Mouse (Mus musculus): ENCODE results near the gene Slc37a4. TPM values are rescaled to one million over a fixed set of nuclear protein-coding genes. Genes with fewer than 3 reads are reported as not detected.
"Not testable (repeated sequence)": the region's sequence is repeated elsewhere in the genome, so short reads cannot be mapped to it uniquely, and the experiment has no call there.

Gene Slc37a4
- polyA plus RNA-seq, 1 experiment from 2014 or later = 69.8 TPM

DNA sequence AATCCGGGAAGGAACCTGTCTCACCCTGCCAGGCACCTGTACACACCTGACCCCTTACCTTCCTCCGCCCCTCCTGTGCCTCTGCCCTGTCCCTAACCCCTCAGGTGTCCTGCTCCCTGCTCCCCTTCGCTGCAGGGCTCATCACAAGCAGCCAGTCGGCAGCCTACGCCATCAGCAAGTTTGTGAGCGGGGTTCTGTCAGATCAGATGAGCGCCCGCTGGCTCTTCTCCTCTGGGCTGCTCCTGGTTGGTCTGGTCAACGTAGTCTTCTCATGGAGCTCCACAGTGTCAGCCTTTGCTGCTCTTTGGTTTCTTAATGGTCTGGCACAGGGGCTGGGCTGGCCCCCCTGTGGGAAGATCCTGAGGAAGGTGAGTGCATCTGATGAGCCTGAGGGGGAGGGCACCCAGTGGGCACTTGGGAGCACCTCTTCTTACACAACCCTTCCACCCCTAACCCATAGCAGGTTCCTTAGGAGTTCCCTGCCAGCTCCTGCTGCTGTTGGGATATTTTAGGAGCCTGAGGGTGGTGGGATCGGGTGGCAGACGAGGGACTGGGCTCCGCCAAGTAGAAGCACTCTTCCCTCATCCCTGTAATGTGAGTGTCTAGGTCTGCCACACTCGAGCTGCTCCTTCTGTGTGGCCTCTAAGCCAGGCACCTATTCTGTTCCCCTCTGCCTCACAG, 2.6 kb downstream of the Slc37a4 start:
- Histone ChIP-seq H3K9me3 (replicated peaks) (no peaks in the 10 kb centered on the region), H3K27ac (replicated peaks) (peak overlapping the region; percentile 97; the same call in 1 of the 2 replicates), H3K4me1 (peaks cover 44% of the 10 kb centered on the region), H3K27me3 (replicated peaks) (no peaks in the 10 kb centered on the region), H3K9ac (replicated peaks) (peak overlapping the region; percentile 93), H3K36me3 (peaks cover 42% of the 10 kb centered on the region), H3K4me2 (peak overlapping the region; percentile 94), H3K4me3 (replicated peaks) (peak overlapping the region; percentile 87)
- 86% methylated on average over 13 of the region's 13 CpGs for WGBS
- ATAC-seq (ENCODE audit: low FRiP score) = no peak

- Histone ChIP-seq H3K27me3 (replicated peaks) (no peaks in the 10 kb centered on the region), H3K9ac (replicated peaks) (no peak overlapping the region; the same call in 1 of the 2 replicates), H3K9me3 (replicated peaks) (no peaks in the 10 kb centered on the region), H3K4me3 (replicated peaks) (peak overlapping the region; percentile 87; the same call in 1 of the 2 replicates), H3K36me3 (peaks cover 47% of the 10 kb centered on the region), H3K27ac (replicated peaks) (no peak overlapping the region), H3K4me1 (peaks cover 49% of the 10 kb centered on the region), H3K4me2 (peak overlapping the region; percentile 94)
- 92% methylated on average over 6 of the region's 6 CpGs for WGBS
- ATAC-seq (ENCODE audit: low FRiP score) = no peak
These were observed 3.1 kb downstream of the Slc37a4 start for GRCm38 (mm10) chr9:44399795-44400114.

DNA sequence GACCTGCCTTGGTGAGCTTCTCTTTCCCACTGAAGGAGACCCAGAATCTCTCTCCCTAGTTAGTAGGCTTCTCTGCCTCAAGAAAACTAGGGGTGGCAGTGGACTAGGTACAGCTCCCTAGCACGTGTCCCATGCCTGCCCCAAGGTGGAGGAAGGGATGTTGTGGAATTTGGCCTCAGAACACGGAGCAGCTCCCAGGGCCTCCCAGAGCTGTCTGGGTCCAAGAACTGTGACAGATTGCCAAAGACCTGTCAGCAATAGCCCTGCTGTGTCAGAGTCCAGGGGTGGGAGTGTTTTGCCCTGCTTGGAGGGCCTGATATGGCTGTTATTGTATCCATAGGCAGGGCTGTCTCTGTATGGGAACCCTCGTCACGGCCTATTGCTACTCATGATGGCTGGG, 4.4 kb downstream of the Slc37a4 start:
- peaks cover 53% of the 10 kb centered on the region for H3K36me3 ChIP-seq
- no peak for ATAC-seq (ENCODE audit: low FRiP score)
- no peak overlapping the region for H3K9ac ChIP-seq (replicated peaks)
- no peak overlapping the region for H3K4me3 ChIP-seq (replicated peaks)
- WGBS = 88% methylated on average over 4 of the region's 4 CpGs
- peaks cover 59% of the 10 kb centered on the region for H3K4me1 ChIP-seq
- no peaks in the 10 kb centered on the region for H3K9me3 ChIP-seq (replicated peaks)
- H3K27me3 ChIP-seq (replicated peaks) = no peaks in the 10 kb centered on the region
- no peak overlapping the region for H3K4me2 ChIP-seq
- no peak overlapping the region for H3K27ac ChIP-seq (replicated peaks)

DNA sequence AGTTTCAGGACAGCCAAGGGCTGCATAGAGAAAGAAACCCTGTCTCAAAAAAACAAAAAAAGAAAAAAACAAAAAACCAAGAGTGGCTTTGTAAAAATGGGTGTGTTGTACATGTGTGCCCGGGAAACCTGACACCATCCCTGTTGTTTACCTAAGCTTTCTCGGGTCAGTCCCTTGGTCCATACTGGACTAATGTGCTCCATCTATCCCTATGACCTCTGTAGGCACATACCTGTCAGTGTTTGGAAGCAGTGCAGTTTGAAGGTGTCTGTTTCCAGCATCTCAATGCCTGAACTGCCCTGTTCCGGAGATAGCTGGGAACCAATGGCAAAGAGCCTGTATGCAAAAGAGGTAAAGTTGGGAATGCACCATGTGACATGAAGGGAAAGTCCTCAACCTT, 8.4 kb downstream of the Slc37a4 start:
- Histone ChIP-seq H3K4me1 (peaks cover 47% of the 10 kb centered on the region), H3K36me3 (peaks cover 64% of the 10 kb centered on the region), H3K4me2 (no peak overlapping the region), H3K9me3 (replicated peaks) (no peaks in the 10 kb centered on the region), H3K27ac (replicated peaks) (no peak overlapping the region), H3K9ac (replicated peaks) (no peak overlapping the region), H3K27me3 (replicated peaks) (no peaks in the 10 kb centered on the region), H3K4me3 (replicated peaks) (no peak overlapping the region)
- WGBS = 91% methylated on average over 3 of the region's 3 CpGs
- no peak for ATAC-seq (ENCODE audit: low FRiP score)

GRCm38 (mm10) chr9:44406906-44407751, 10.5 kb downstream of the Slc37a4 start, which contains the start of the genes Rps25 and Trappc4:
Gene Rps25 (plus strand): TSS chr9:44407139.
Gene Trappc4 (minus strand): TSS chr9:44407600.
- WGBS = under 1% methylated on average over 51 of the region's 51 CpGs
- Histone ChIP-seq H3K27me3 (replicated peaks) (no peaks in the 10 kb centered on the region), H3K27ac (replicated peaks) (peak within 1 kb of the TSS; percentile 96), H3K9ac (replicated peaks) (peak within 1 kb of the TSS; percentile 89), H3K36me3 (peaks cover 64% of the 10 kb centered on the region), H3K4me3 (replicated peaks) (peak within 1 kb of the TSS; percentile 81), H3K4me1 (peaks cover 43% of the 10 kb centered on the region), H3K9me3 (replicated peaks) (no peaks in the 10 kb centered on the region), H3K4me2 (peak within 1 kb of the TSS; percentile 81)
- ATAC-seq (ENCODE audit: low FRiP score) = peak; percentile 97

GRCm38 (mm10) chr9:44407752-44408097, 11.1 kb downstream of the Slc37a4 start:
- WGBS = 0% methylated on average over 24 of the region's 24 CpGs
- peak overlapping the region; percentile 81 for H3K4me3 ChIP-seq (replicated peaks)
- peaks cover 64% of the 10 kb centered on the region for H3K36me3 ChIP-seq
- peak overlapping the region; percentile 89 for H3K9ac ChIP-seq (replicated peaks)
- peak; percentile 56 for ATAC-seq (ENCODE audit: low FRiP score)
- H3K27me3 ChIP-seq (replicated peaks) = no peaks in the 10 kb centered on the region
- H3K4me2 ChIP-seq = peak overlapping the region; percentile 81
- peaks cover 43% of the 10 kb centered on the region for H3K4me1 ChIP-seq
- no peaks in the 10 kb centered on the region for H3K9me3 ChIP-seq (replicated peaks)
- peak overlapping the region; percentile 96 for H3K27ac ChIP-seq (replicated peaks)

DNA sequence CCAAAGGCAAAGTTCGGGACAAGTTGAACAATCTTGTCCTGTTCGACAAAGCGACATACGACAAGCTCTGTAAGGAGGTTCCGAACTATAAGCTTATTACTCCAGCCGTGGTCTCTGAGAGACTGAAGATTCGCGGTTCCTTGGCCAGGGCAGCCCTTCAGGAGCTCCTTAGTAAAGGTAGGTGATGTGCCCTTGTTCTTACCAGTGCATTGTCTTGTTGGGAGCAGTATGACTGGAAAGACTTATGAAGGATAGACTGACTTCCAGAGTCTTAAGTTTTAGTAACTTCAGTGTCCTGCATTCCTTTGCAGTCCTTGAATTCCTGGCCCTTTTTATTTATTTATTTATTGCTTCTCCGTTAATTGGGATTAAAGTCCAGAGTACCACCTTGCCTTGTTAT, 12.0 kb downstream of the Slc37a4 start:
- Histone ChIP-seq H3K36me3 (peaks cover 62% of the 10 kb centered on the region), H3K4me3 (replicated peaks) (peak overlapping the region; percentile 81), H3K9ac (replicated peaks) (peak overlapping the region; percentile 89; the same call in 1 of the 2 replicates), H3K4me2 (peak overlapping the region; percentile 81), H3K4me1 (peaks cover 40% of the 10 kb centered on the region)
- not testable (repeated sequence) for H3K27me3 ChIP-seq (replicated peaks); H3K9me3 ChIP-seq (replicated peaks); ATAC-seq (ENCODE audit: low FRiP score); H3K27ac ChIP-seq (replicated peaks)
- 80% methylated on average over 9 of the region's 9 CpGs for WGBS

- Histone ChIP-seq H3K9ac (replicated peaks) (no peak overlapping the region), H3K4me3 (replicated peaks) (no peak overlapping the region), H3K4me1 (peaks cover 24% of the 10 kb centered on the region), H3K36me3 (peaks cover 57% of the 10 kb centered on the region), H3K27ac (replicated peaks) (no peak overlapping the region), H3K27me3 (replicated peaks) (no peaks in the 10 kb centered on the region), H3K9me3 (replicated peaks) (no peaks in the 10 kb centered on the region), H3K4me2 (no peak overlapping the region)
- no peak for ATAC-seq (ENCODE audit: low FRiP score)
- WGBS = 90% methylated on average over 2 of the region's 2 CpGs
These were observed 14.1 kb downstream of the Slc37a4 start for GRCm38 (mm10) chr9:44410647-44411336.

DNA sequence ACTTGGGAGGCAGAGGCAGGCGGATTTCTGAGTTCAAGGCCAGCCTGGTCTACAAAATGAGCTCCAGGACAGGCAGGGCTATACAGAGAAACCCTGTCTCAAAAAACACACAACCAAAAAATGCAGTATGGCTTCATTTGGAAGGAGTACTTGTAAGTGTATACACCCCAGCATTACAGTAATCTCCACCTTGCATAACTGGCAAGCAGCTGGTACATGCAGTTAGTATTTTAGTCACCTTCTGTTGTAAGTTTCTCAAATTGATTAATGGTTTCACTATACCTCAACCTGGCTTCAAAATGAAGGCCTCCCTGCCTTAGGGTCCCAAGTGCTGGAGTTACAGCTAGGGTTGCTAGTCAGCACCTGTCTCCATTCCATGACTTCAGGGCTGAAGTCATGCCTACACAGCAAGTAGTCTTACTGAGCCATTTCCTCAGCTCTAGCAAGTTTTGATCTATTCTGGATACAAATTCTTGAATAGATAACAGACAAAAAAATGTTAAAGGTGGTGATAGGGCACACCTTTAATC, 15.0 kb downstream of the Slc37a4 start:
- Histone ChIP-seq H3K27ac (replicated peaks) (no peak overlapping the region), H3K4me2 (no peak overlapping the region), H3K4me3 (replicated peaks) (no peak overlapping the region), H3K36me3 (peaks cover 62% of the 10 kb centered on the region), H3K9ac (replicated peaks) (no peak overlapping the region), H3K27me3 (replicated peaks) (no peaks in the 10 kb centered on the region), H3K9me3 (replicated peaks) (no peaks in the 10 kb centered on the region), H3K4me1 (peaks cover 24% of the 10 kb centered on the region)
- 77% methylated on average over 1 of the region's 1 CpGs for WGBS
- ATAC-seq (ENCODE audit: low FRiP score) = no peak

- Histone ChIP-seq H3K36me3 (peaks cover 62% of the 10 kb centered on the region), H3K9me3 (replicated peaks) (no peaks in the 10 kb centered on the region), H3K27ac (replicated peaks) (no peak overlapping the region), H3K4me1 (peaks cover 29% of the 10 kb centered on the region), H3K4me3 (replicated peaks) (no peak overlapping the region), H3K27me3 (replicated peaks) (no peaks in the 10 kb centered on the region), H3K4me2 (no peak overlapping the region), H3K9ac (replicated peaks) (no peak overlapping the region)
- no peak for ATAC-seq (ENCODE audit: low FRiP score)
- WGBS = 87% methylated on average over 4 of the region's 4 CpGs
These were observed 15.7 kb downstream of the Slc37a4 start for GRCm38 (mm10) chr9:44412306-44412705.

- no peaks in the 10 kb centered on the region for H3K9me3 ChIP-seq (replicated peaks)
- H3K27me3 ChIP-seq (replicated peaks) = no peaks in the 10 kb centered on the region
- H3K27ac ChIP-seq (replicated peaks) = no peak overlapping the region
- H3K4me3 ChIP-seq (replicated peaks) = no peak overlapping the region
- no peak overlapping the region for H3K4me2 ChIP-seq
- 86% methylated on average over 2 of the region's 2 CpGs for WGBS
- no peak for ATAC-seq (ENCODE audit: low FRiP score)
- peaks cover 62% of the 10 kb centered on the region for H3K36me3 ChIP-seq
- no peak overlapping the region for H3K9ac ChIP-seq (replicated peaks)
- peaks cover 31% of the 10 kb centered on the region for H3K4me1 ChIP-seq
These were observed 16.1 kb downstream of the Slc37a4 start for GRCm38 (mm10) chr9:44412781-44413180.

All from neural tube, embryonic 15.5 days (tissue).